Mouse (Mus musculus): ENCODE measurements at regions not wholly inside any gene's neighbourhood (a gene's known extent, or its start where the extent isn't known, plus 50 kb on each side); places are given as distances from the start of the nearest gene placed in this dataset.

GRCm38 (mm10) chr15:41154551-41155151, 1020.5 kb downstream of the 9330182O14Rik start:
- Histone ChIP-seq H3K36me3 (no peaks in the 10 kb centered on the region), H3K4me3 (peak overlapping the region; percentile 49), H3K27me3 (ENCODE audit: low read depth, poor library complexity, severe bottlenecking) (no peaks in the 10 kb centered on the region; the same call in 1 of the 2 replicates), H3K27ac (replicated peaks) (peak overlapping the region; percentile 49), H3K9me3 (replicated peaks) (no peaks in the 10 kb centered on the region), H3K4me1 (peaks cover 12% of the 10 kb centered on the region)
- 24% methylated on average over 7 of the region's 7 CpGs for WGBS
- DNase-seq (ENCODE audit: low spot score) = no peak

GRCm38 (mm10) chr15:41155169-41155638, 1021.0 kb downstream of the 9330182O14Rik start:
- no peaks in the 10 kb centered on the region for H3K9me3 ChIP-seq (replicated peaks)
- 5% methylated on average over 16 of the region's 16 CpGs for WGBS
- peak overlapping the region; percentile 49 for H3K4me3 ChIP-seq
- peaks cover 12% of the 10 kb centered on the region for H3K4me1 ChIP-seq
- DNase-seq (ENCODE audit: low spot score) = peak; percentile 40
- no peaks in the 10 kb centered on the region for H3K36me3 ChIP-seq
- H3K27me3 ChIP-seq (ENCODE audit: low read depth, poor library complexity, severe bottlenecking) = no peaks in the 10 kb centered on the region; the same call in 1 of the 2 replicates
- H3K27ac ChIP-seq (replicated peaks) = peak overlapping the region; percentile 49

- H3K36me3 ChIP-seq = no peaks in the 10 kb centered on the region
- H3K9me3 ChIP-seq (replicated peaks) = no peaks in the 10 kb centered on the region
- no peak overlapping the region for H3K27ac ChIP-seq (replicated peaks)
- no peak for DNase-seq (ENCODE audit: low spot score)
- H3K27me3 ChIP-seq (ENCODE audit: low read depth, poor library complexity, severe bottlenecking) = no peaks in the 10 kb centered on the region; the same call in 1 of the 2 replicates
- no peak overlapping the region for H3K4me3 ChIP-seq
- H3K4me1 ChIP-seq = peaks cover 12% of the 10 kb centered on the region
Observed at GRCm38 (mm10) chr15:41157802-41158201, 1023.6 kb downstream of the 9330182O14Rik start.

GRCm38 (mm10) chr15:41162268-41162667, 1028.1 kb downstream of the 9330182O14Rik start:
- Histone ChIP-seq H3K36me3 (no peaks in the 10 kb centered on the region), H3K4me3 (no peak overlapping the region), H3K9me3 (replicated peaks) (no peaks in the 10 kb centered on the region), H3K4me1 (no peaks in the 10 kb centered on the region), H3K27me3 (ENCODE audit: low read depth, poor library complexity, severe bottlenecking) (no peaks in the 10 kb centered on the region), H3K27ac (replicated peaks) (no peak overlapping the region)
- DNase-seq (ENCODE audit: low spot score) = no peak
- WGBS = 32% methylated on average over 8 of the region's 8 CpGs

- Histone ChIP-seq H3K36me3 (no peaks in the 10 kb centered on the region), H3K27ac (replicated peaks) (no peak overlapping the region), H3K4me1 (no peaks in the 10 kb centered on the region), H3K4me3 (no peak overlapping the region), H3K27me3 (ENCODE audit: low read depth, poor library complexity, severe bottlenecking) (no peaks in the 10 kb centered on the region), H3K9me3 (replicated peaks) (no peaks in the 10 kb centered on the region)
- WGBS = 7% methylated on average over 8 of the region's 8 CpGs
- DNase-seq (ENCODE audit: low spot score) = peak; percentile 34
Observed at GRCm38 (mm10) chr15:41162793-41163192, 1028.6 kb downstream of the 9330182O14Rik start.

GRCm38 (mm10) chr15:41163643-41164358, 1029.6 kb downstream of the 9330182O14Rik start:
- Histone ChIP-seq H3K9me3 (replicated peaks) (no peaks in the 10 kb centered on the region), H3K4me3 (peak overlapping the region; percentile 42), H3K36me3 (no peaks in the 10 kb centered on the region), H3K27ac (replicated peaks) (no peak overlapping the region), H3K27me3 (ENCODE audit: low read depth, poor library complexity, severe bottlenecking) (no peaks in the 10 kb centered on the region), H3K4me1 (no peaks in the 10 kb centered on the region)
- 24% methylated on average over 8 of the region's 8 CpGs for WGBS
- DNase-seq (ENCODE audit: low spot score) = no peak

- Histone ChIP-seq H3K27ac (replicated peaks) (no peak overlapping the region), H3K4me1 (no peaks in the 10 kb centered on the region), H3K9me3 (replicated peaks) (no peaks in the 10 kb centered on the region), H3K36me3 (no peaks in the 10 kb centered on the region), H3K4me3 (no peak overlapping the region), H3K27me3 (ENCODE audit: low read depth, poor library complexity, severe bottlenecking) (no peaks in the 10 kb centered on the region)
- DNase-seq (ENCODE audit: low spot score) = no peak
- 91% methylated on average over 3 of the region's 3 CpGs for WGBS
Observed at GRCm38 (mm10) chr15:41165534-41165933, 1031.4 kb downstream of the 9330182O14Rik start.

- no peaks in the 10 kb centered on the region for H3K4me1 ChIP-seq
- H3K36me3 ChIP-seq = no peaks in the 10 kb centered on the region
- no peaks in the 10 kb centered on the region for H3K9me3 ChIP-seq (replicated peaks)
- no peak overlapping the region for H3K27ac ChIP-seq (replicated peaks)
- H3K27me3 ChIP-seq (ENCODE audit: low read depth, poor library complexity, severe bottlenecking) = no peaks in the 10 kb centered on the region
- no peak overlapping the region for H3K4me3 ChIP-seq
- WGBS = 78% methylated on average over 5 of the region's 5 CpGs
- no peak for DNase-seq (ENCODE audit: low spot score)
Observed at GRCm38 (mm10) chr15:41190792-41191191, 1056.6 kb downstream of the 9330182O14Rik start.

GRCm38 (mm10) chr15:41193240-41193639, 1059.1 kb downstream of the 9330182O14Rik start:
- DNase-seq (ENCODE audit: low spot score) = no peak
- H3K4me1 ChIP-seq = no peaks in the 10 kb centered on the region
- H3K27me3 ChIP-seq (ENCODE audit: low read depth, poor library complexity, severe bottlenecking) = no peaks in the 10 kb centered on the region
- H3K9me3 ChIP-seq (replicated peaks) = no peaks in the 10 kb centered on the region
- 40% methylated on average over 3 of the region's 3 CpGs for WGBS
- H3K27ac ChIP-seq (replicated peaks) = no peak overlapping the region
- H3K36me3 ChIP-seq = no peaks in the 10 kb centered on the region
- no peak overlapping the region for H3K4me3 ChIP-seq

GRCm38 (mm10) chr15:41223801-41224200, 1089.6 kb downstream of the 9330182O14Rik start:
- H3K27me3 ChIP-seq (ENCODE audit: low read depth, poor library complexity, severe bottlenecking) = no peaks in the 10 kb centered on the region
- WGBS = 78% methylated on average over 1 of the region's 1 CpGs
- no peak for DNase-seq (ENCODE audit: low spot score)

GRCm38 (mm10) chr15:41232406-41233060, 1098.4 kb downstream of the 9330182O14Rik start:
- DNase-seq (ENCODE audit: low spot score) = no peak
- Histone ChIP-seq H3K4me3 (no peak overlapping the region), H3K36me3 (no peaks in the 10 kb centered on the region), H3K27ac (replicated peaks) (no peak overlapping the region), H3K4me1 (no peaks in the 10 kb centered on the region), H3K9me3 (replicated peaks) (no peaks in the 10 kb centered on the region), H3K27me3 (ENCODE audit: low read depth, poor library complexity, severe bottlenecking) (no peaks in the 10 kb centered on the region)
- WGBS = 63% methylated on average over 2 of the region's 2 CpGs

More at GRCm38 (mm10) chr15:41223801-41224200, 1089.6 kb downstream of the 9330182O14Rik start:
- no peaks in the 10 kb centered on the region for H3K4me1 ChIP-seq
- H3K9me3 ChIP-seq (replicated peaks) = no peaks in the 10 kb centered on the region
- H3K27ac ChIP-seq (replicated peaks) = no peak overlapping the region
- no peaks in the 10 kb centered on the region for H3K36me3 ChIP-seq
- no peak overlapping the region for H3K4me3 ChIP-seq
